8 mouse cellular contexts compared by ENCODE assay signal in the genomic region with DNA sequence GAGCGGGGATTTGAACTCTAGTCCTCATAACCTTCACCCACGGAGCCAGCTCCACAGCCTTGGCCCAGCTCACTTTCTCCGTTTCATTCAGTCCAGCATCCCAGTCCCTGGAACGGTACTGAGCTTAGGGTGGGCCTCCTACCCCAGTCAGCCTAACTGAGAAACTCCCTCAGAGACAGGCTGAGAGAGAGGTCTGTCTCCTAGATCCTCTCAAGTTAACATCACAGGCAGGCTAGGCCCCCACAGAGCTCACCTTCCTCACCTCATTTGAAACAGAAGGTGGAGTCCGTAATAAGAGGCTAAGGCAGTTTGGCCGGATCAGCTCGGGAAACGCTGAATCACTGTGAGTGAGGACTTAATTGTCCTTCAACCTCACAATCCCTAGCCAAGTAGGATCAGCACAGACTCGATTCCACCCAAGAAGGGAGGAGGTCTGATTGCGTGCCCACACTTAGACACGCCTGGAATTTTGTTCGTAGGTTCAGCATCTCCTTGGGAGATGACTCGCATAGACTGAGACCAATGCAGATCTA. TPM values are rescaled to one million over a fixed set of nuclear protein-coding genes. Genes with fewer than 3 reads are reported as not detected.
DNase-seq lines count a peak whose midpoint lies in the region; ATAC-seq and TF ChIP-seq lines count a peak whose summit lies in the region.

No protein-coding gene starts in this region.

- in situ Hi-C loops in Patski (cut with MboI; ENCODE audit: low pct_unique_long_range_greater_than_20kb) = loop anchor here (10.0 kb wide), 1 partner anchor 103 kb away; no protein-coding TSS in a partner anchor

- DNase-seq in heart, adult 18-20 months = no peak
- DNase-seq in Patski (ENCODE audit: low read depth, low spot score) = no peak
- no peak for DNase-seq in thymus, postnatal 14 days
- no peak for DNase-seq in cerebellum, adult 9-11 months
- no peak for DNase-seq in ovary, postnatal 14 days (ENCODE audit: low spot score)

- peak overlapping the region; percentile 50 for H3K4me3 ChIP-seq in heart, embryonic 12.5 days
- H3K4me3 ChIP-seq in heart, embryonic 16.5 days (ENCODE audit: low read length) = peak overlapping the region; percentile 57

- 16% methylated on average over 13 of the region's 13 CpGs for WGBS in heart, embryonic 12.5 days
- 23% methylated on average over 13 of the region's 13 CpGs for WGBS in heart, embryonic 16.5 days

- H3K27me3 ChIP-seq in heart, embryonic 12.5 days (replicated peaks) = peaks cover 55% of the 10 kb centered on the region
- peaks cover 3% of the 10 kb centered on the region for H3K27me3 ChIP-seq in Patski
- H3K27me3 ChIP-seq in heart, embryonic 16.5 days (ENCODE audit: control insufficient read depth, insufficient read depth, low read length) = peaks cover 46% of the 10 kb centered on the region

- no peak for TF ChIP-seq CTCF in Patski (IDR thresholded peaks at IDR 0.05)

- H3K36me3 ChIP-seq in heart, embryonic 12.5 days = no peaks in the 10 kb centered on the region
- no peaks in the 10 kb centered on the region for H3K36me3 ChIP-seq in heart, embryonic 16.5 days (ENCODE audit: control insufficient read depth, insufficient read depth)

- H3K4me1 ChIP-seq in heart, embryonic 12.5 days (replicated peaks) = peaks cover 10% of the 10 kb centered on the region
- peaks cover 14% of the 10 kb centered on the region for H3K4me1 ChIP-seq in heart, embryonic 16.5 days (ENCODE audit: control insufficient read depth, insufficient read depth, low read length)

- H3K9me3 ChIP-seq in heart, embryonic 12.5 days (replicated peaks) = peaks cover 14% of the 10 kb centered on the region; the same call in 1 of the 2 replicates
- peaks cover 5% of the 10 kb centered on the region for H3K9me3 ChIP-seq in heart, embryonic 16.5 days (replicated peaks; ENCODE audit: control insufficient read depth, low read length)

- ATAC-seq in heart, embryonic 12.5 days (ENCODE audit: insufficient number of reproducible peaks, low FRiP score) = no peak
- peak; percentile 29 for ATAC-seq in Patski
- ATAC-seq in heart, embryonic 16.5 days (replicated peaks; ENCODE audit: extremely low read depth, insufficient read depth, low FRiP score) = no peak
- peak; percentile 6; the same call in 1 of the 2 replicates for ATAC-seq in megakaryocyte progenitor cell, adult 5-6 weeks (replicated peaks; ENCODE audit: poor library complexity)

- H3K27ac ChIP-seq in heart, embryonic 12.5 days (ENCODE audit: poor library complexity, severe bottlenecking) = no peak overlapping the region
- no peak overlapping the region for H3K27ac ChIP-seq in heart, embryonic 16.5 days (ENCODE audit: low read length)

- CTCF ChIA-PET in Patski (lab: Charles Lee) = interaction anchor here (1.6 kb wide), 1 partner anchor 29 kb away, joined by 4 read pairs; no protein-coding TSS in a partner anchor

- peak overlapping the region; percentile 90 for H3K4me2 ChIP-seq in heart, embryonic 12.5 days
- peak overlapping the region; percentile 87 for H3K4me2 ChIP-seq in heart, embryonic 16.5 days (ENCODE audit: low read depth, low read length)

- H3K9ac ChIP-seq in heart, embryonic 12.5 days = no peak overlapping the region
- no peak overlapping the region for H3K9ac ChIP-seq in heart, embryonic 16.5 days (ENCODE audit: low read length)

- POLR2A ChIA-PET in Patski (lab: Charles Lee) = no interaction called here

RNA-seq across cellular contexts. Expression of gene Cbr3, which starts 0.8 kb away (rescaled TPM):
- 0.69 TPM in 1 of 2 replicates, not detected in the other for polyA plus RNA-seq in heart, embryonic 12.5 days (2016; fragmentation: Nextera tagmentation; extraction: Ambion mirVana)
- 1 to 10 TPM; 2.5 to 2.6 TPM for total RNA-seq in heart, adult 18-20 months (2021)
- 16.6 TPM for polyA plus RNA-seq in Patski (2021)
- 0.98 and 1.0 TPM in 2 replicates for polyA plus RNA-seq in heart, embryonic 16.5 days (2015; fragmentation: Nextera tagmentation; extraction: Ambion mirVana)
- total RNA-seq in megakaryocyte progenitor cell, adult 5-6 weeks (2015) = 0.37 TPM in 1 of 2 replicates, not detected in the other
- 0.08 TPM in 1 of 2 replicates, not detected in the other for total RNA-seq in megakaryocyte progenitor cell, adult 5-6 weeks (2017)

RNA-seq across cellular contexts. Expression of gene Dop1b, which starts 29.5 kb away (rescaled TPM):
- polyA plus RNA-seq in heart, embryonic 12.5 days (2016; fragmentation: Nextera tagmentation; extraction: Ambion mirVana) = 6.9 and 9.2 TPM in 2 replicates
- 10 to 100 TPM; 15.9 to 16.9 TPM for total RNA-seq in heart, adult 18-20 months (2021)
- 12.6 TPM for polyA plus RNA-seq in Patski (2021)
- polyA plus RNA-seq in heart, embryonic 16.5 days (2015; fragmentation: Nextera tagmentation; extraction: Ambion mirVana) = 8.4 and 10.3 TPM in 2 replicates
- total RNA-seq in megakaryocyte progenitor cell, adult 5-6 weeks (2015) = 8.6 and 9.7 TPM in 2 replicates
- total RNA-seq in megakaryocyte progenitor cell, adult 5-6 weeks (2017) = 4.7 and 5.8 TPM in 2 replicates

RNA-seq across cellular contexts. Expression of gene Gm5678, which starts 54.3 kb away (rescaled TPM):
- not detected in 2 replicates for polyA plus RNA-seq in heart, embryonic 12.5 days (2016; fragmentation: Nextera tagmentation; extraction: Ambion mirVana)
- 1 to 10 TPM in 1 of 2 experiments, under 1 TPM in 1; 0.95 to 1.7 TPM for total RNA-seq in heart, adult 18-20 months (2021)
- 4.3 TPM for polyA plus RNA-seq in Patski (2021)
- not detected in 2 replicates for polyA plus RNA-seq in heart, embryonic 16.5 days (2015; fragmentation: Nextera tagmentation; extraction: Ambion mirVana)
- not detected in 2 replicates for total RNA-seq in megakaryocyte progenitor cell, adult 5-6 weeks (2015)
- total RNA-seq in megakaryocyte progenitor cell, adult 5-6 weeks (2017) = not detected in 2 replicates

Comparison
In these comparisons a context has a peak if more than half of its experiments do, and no peak if none do; other contexts are left out.
1. ATAC-seq: peak in Patski (single experiment) and megakaryocyte progenitor cell, adult 5-6 weeks (single experiment); none in heart, embryonic 12.5 days (single experiment) and heart, embryonic 16.5 days (single experiment).